Mouse (Mus musculus) frontal cortex, adult (tissue): Measurements from ENCODE around the gene Sprr2i.

Source experiments
- ATAC-seq: cut with Nextera tagmentation; 2 replicates; pipeline ENCODE4 v1.9.2; 2017; ENCODE audit warnings: mild to moderate bottlenecking, moderate library complexity, mixed read lengths; ENCODE audit not compliant: low TSS enrichment

Sprr2i gene

GRCm38 (mm10) chr3:92407691-92408090, at the start of gene Sprr2i:
Gene Sprr2i (plus strand): TSS chr3:92407991.
- ATAC-seq, result no peak

DNA sequence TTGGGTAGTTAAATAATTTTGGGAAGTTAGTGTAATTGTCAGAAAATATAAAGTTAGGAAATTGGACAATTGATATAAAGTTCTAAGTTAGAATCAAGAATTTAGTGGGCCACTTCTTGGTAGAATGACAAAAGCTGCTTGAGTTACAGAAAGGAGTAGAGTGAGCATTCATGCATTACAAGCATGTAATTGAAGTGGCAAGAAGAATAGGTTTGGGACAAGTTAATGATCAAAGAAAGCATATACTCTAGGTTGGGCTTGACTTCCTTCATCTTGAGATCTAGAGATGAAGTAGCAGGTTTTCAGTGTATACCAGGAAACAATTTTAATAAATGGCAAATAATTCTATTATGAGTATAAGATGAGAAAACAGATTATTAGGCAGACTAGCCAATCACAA, 46.2 kb upstream of the Sprr2i start:
- no peak for ATAC-seq

DNA sequence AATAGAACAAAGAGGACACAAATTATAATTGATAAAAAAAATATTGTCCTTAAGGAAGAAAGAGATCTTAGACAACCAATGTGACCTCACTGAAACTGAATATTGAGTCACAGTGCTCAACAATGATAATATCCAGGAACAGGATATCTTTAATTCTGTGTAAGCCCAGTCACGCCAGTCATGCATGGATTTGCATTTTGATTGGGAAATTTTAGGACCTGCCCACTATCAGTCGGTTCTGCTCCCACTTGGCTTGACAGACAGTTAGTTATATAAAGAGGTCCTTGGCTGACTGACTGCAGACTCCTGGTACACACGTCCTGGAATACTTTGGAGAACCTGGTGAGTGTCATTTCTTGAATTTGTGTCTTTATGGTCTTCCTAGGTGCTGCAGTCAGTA, 42.9 kb upstream of the Sprr2i start, which contains the start of gene Sprr2f:
TSS of gene Sprr2f (plus strand) at position 301 of the 400 bp plus-strand sequence.
- ATAC-seq, result no peak

GRCm38 (mm10) chr3:92373613-92374012, 34.2 kb upstream of the Sprr2i start:
- ATAC-seq, result peak; percentile 99

GRCm38 (mm10) chr3:92385385-92385784, 22.4 kb upstream of the Sprr2i start, which contains the start of gene Sprr2h:
Gene Sprr2h (plus strand): TSS chr3:92385685.
- no peak for ATAC-seq

DNA sequence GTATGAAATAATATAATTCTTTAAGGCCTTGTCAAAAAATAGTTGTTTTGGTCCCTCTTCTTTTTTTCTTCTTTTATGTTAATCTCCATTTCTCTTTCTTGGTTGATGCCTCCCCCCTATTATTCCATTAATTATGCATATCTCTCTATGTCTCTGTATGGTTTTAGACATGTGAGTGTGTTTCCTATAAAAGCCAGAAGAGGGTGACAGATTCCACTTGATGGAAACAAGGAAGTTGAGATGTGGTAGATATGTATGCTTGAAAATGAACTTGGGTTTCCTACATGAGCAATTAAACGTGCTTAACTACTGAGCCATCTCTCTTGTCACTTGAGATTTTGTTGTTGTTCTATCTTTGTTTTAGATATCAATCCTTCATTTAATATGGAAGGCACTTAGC, 13.5 kb upstream of the Sprr2i start:
- no peak for ATAC-seq

GRCm38 (mm10) chr3:92417782-92418181, 10.0 kb downstream of the Sprr2i start, which contains the start of gene Sprr2j-ps:
Gene Sprr2j-ps (plus strand): TSS chr3:92418082.
- ATAC-seq, result no peak

DNA sequence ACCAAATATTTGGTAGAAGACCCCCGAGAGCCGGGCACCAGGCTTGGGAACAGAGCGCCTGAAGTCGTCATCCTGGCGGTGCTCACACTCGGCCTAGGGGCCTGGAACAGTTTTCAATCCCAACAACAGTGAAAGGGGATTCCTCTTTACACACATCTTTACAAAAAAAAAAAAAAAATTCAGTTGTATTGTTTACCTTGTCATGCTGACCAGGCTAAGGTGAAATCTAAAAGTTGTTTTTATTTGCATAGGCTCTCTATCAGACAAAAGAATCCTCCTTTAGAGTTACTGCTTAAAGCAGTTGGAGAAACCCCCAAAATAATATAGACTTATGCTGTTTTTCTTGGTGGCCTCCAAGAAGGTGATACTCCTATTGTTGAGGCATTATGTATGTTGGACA, 21.5 kb downstream of the Sprr2i start, which contains the start of gene Gm9774:
TSS of gene Gm9774 (minus strand) at position 101 of the 400 bp plus-strand sequence.
- ATAC-seq, result no peak

DNA sequence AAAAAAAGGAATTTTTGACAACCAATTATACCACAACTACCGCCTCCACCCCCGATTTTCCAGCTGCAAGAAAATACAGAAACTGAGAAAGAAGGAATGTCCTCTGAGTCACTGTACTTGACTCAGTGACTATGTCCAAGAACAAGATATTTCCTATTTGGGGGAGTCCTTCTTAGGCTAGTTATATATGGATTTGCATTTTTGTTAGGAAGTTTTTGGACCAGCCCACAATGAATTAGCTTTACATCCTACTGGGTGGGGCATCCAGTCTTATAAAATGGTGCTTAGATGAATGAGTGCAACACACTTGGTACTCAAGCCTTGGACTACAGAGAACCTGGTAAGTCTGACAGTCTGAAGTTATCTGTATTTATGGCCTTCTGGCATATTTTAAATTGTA, 24.5 kb downstream of the Sprr2i start, which contains the start of gene Sprr2k:
TSS of gene Sprr2k (plus strand) at position 301 of the 400 bp plus-strand sequence.
- no peak for ATAC-seq

- ATAC-seq, result no peak
These were observed 30.9 kb downstream of the Sprr2i start, which contains the start of gene Sprr1b for GRCm38 (mm10) chr3:92438689-92439088. Gene Sprr1b (minus strand): TSS chr3:92438789.

GRCm38 (mm10) chr3:92440177-92440576, 32.4 kb downstream of the Sprr2i start:
- ATAC-seq, result no peak

DNA sequence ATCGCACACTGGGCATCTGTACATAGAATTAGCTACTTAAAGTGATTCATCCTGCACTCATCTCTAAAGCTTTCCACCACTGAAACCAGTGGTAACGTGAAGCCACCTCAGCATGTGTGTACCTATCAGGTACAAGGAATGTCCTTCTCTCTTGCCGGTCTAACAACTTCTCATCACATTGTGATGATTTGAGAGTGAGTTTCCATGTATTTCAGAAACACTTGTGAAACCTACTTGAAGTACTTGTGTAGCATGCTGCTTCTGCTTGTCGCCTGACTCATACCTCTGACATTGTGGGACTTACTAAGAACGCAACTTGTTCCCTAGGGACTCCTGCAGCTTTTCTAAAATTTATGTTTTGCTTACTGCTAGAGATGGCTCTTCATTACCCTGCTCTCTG, 47.4 kb downstream of the Sprr2i start:
- ATAC-seq, result no peak

- no peak for ATAC-seq
These were observed 50.8 kb downstream of the Sprr2i start, which contains the start of gene Sprr3 for GRCm38 (mm10) chr3:92458620-92459019. Gene Sprr3 (minus strand): TSS chr3:92458720.
